In the genomic region with DNA sequence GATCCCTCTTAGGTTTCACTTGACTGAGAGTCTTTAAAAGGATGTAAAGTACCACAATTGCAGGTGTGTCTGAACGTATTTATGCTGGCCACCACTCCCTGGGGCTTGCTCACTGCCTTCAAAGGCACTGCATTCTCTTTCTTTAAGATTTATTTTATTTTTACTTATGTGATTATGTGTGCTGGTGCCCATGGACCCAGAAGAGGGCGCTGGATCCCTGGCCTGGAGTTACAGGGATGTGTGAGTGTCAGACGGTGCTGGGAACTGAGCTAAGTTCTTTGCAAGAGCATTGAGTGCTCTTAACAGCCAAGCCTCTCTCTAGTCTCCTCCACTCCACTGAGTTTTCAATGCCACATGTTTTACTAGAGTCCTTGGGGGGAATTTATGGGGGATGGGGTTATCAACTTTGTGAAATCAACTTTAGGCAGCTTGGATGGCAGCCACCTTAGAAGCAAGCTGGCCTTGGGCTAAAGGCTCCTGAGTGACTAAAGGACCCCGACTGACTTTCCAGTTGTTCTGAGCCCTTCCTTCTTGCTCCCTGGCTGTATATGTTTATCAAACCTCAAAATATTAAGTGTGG, we compare ENCODE assay signal across 8 mouse cellular contexts.
DNase-seq lines count a peak whose midpoint lies in the region; ATAC-seq and TF ChIP-seq lines count a peak whose summit lies in the region.
"Had no signal": no experiment of that assay in that cellular context is flagged by ENCODE, and none has a peak within 500 bp of the region (broad histone marks: within the 10 kb centered on the region; RNA-seq: fewer than 3 reads in every experiment).

No protein-coding gene starts in this region.

- no peaks in the 10 kb centered on the region for H3K79me2 ChIP-seq in liver, adult 2 months (ENCODE audit: control insufficient read depth, insufficient read depth, low read length)
- H3K79me2 ChIP-seq in MEL (ENCODE audit: control insufficient read depth, insufficient read depth, low read length, poor library complexity), result no peaks in the 10 kb centered on the region

- H3K27me3 ChIP-seq in liver, adult 2 months (ENCODE audit: control insufficient read depth, insufficient read depth, low read length), result no peaks in the 10 kb centered on the region
- no peaks in the 10 kb centered on the region for H3K27me3 ChIP-seq in liver, embryonic 11.5 days (replicated peaks; ENCODE audit: control insufficient read depth, insufficient read depth, low read length)
- H3K27me3 ChIP-seq in E14TG2a.4 (ENCODE audit: insufficient read depth, low read length) (peaks cover 27% of the 10 kb centered on the region), MEL (ENCODE audit: control insufficient read depth in 1 of 2, insufficient read depth in 2 of 2, low read length in 2 of 2) (no peaks in the 10 kb centered on the region)
- H3K27me3 ChIP-seq in limb, embryonic 13.5 days, result no peaks in the 10 kb centered on the region
- no peaks in the 10 kb centered on the region for H3K27me3 ChIP-seq in hindbrain, embryonic 12.5 days

- no peak overlapping the region for H3K4me2 ChIP-seq in liver, embryonic 11.5 days
- peak overlapping the region; percentile 21; the same call in 1 of the 2 replicates for H3K4me2 ChIP-seq in limb, embryonic 13.5 days (replicated peaks)
- H3K4me2 ChIP-seq in hindbrain, embryonic 12.5 days (replicated peaks), result no peak overlapping the region

- H3K9me3 ChIP-seq in liver, embryonic 11.5 days (ENCODE audit: control insufficient read depth, low read length), result peaks cover 7% of the 10 kb centered on the region
- H3K9me3 ChIP-seq in E14TG2a.4 (ENCODE audit: low read length) (peaks cover 23% of the 10 kb centered on the region), MEL (replicated peaks; ENCODE audit: insufficient read depth, low read length) (no peaks in the 10 kb centered on the region)
- peaks cover 8% of the 10 kb centered on the region for H3K9me3 ChIP-seq in limb, embryonic 13.5 days
- H3K9me3 ChIP-seq in hindbrain, embryonic 12.5 days (replicated peaks), result peaks cover 2% of the 10 kb centered on the region; the same call in 1 of the 2 replicates

- TF ChIP-seq EP300 in MEL (IDR thresholded peaks at IDR 0.05; ENCODE audit: low read depth in 1 of 2, low read length in 2 of 2), result no peak; a peak in 1 of 4 replicates

- H3K27ac ChIP-seq in liver, adult 2 months (replicated peaks; ENCODE audit: insufficient read depth, low read depth, low read length), result no peak overlapping the region
- no peak overlapping the region for H3K27ac ChIP-seq in liver, embryonic 11.5 days (ENCODE audit: low read depth, low read length)
- H3K27ac ChIP-seq in MEL (ENCODE audit: control insufficient read depth, low read depth, low read length), result peak overlapping the region; percentile 63
- no peak overlapping the region for H3K27ac ChIP-seq in limb, embryonic 13.5 days
- H3K27ac ChIP-seq in hindbrain, embryonic 12.5 days, result no peak overlapping the region
- H3K27ac ChIP-seq: hindbrain, embryonic 10.5 days had no signal

- H3K4me1 ChIP-seq in liver, adult 2 months (ENCODE audit: control insufficient read depth, insufficient read depth, low read length), result no peaks in the 10 kb centered on the region; the same call in 1 of the 2 replicates
- H3K4me1 ChIP-seq in liver, embryonic 11.5 days (replicated peaks; ENCODE audit: control insufficient read depth, insufficient read depth, low read length), result peaks cover 13% of the 10 kb centered on the region
- H3K4me1 ChIP-seq in E14TG2a.4 (replicated peaks; ENCODE audit: low read depth, low read length) (peaks cover 66% of the 10 kb centered on the region), MEL (ENCODE audit: control insufficient read depth in 1 of 2, insufficient read depth in 2 of 2, low read length in 2 of 2) (peaks cover 8 to 21% of the 10 kb centered on the region in 2 experiments; a peak in 3 of 4 replicates)
- peaks cover 50% of the 10 kb centered on the region for H3K4me1 ChIP-seq in limb, embryonic 13.5 days
- peaks cover 20% of the 10 kb centered on the region for H3K4me1 ChIP-seq in hindbrain, embryonic 12.5 days

- 80% methylated on average over 4 of the region's 4 CpGs for WGBS in liver, adult 2 months
- 51% methylated on average over 4 of the region's 4 CpGs for whole genome bisulfite sequencing in liver, embryonic 11.5 days
- 57% methylated on average over 4 of the region's 4 CpGs for WGBS in limb, embryonic 13.5 days
- WGBS in hindbrain, embryonic 12.5 days, result 64% methylated on average over 4 of the region's 4 CpGs

- peak; percentile 20 for TF ChIP-seq RAD21 in MEL (IDR thresholded peaks at IDR 0.05; ENCODE audit: low read depth, low read length)

- no peak overlapping the region for H3K9ac ChIP-seq in liver, adult 2 months (ENCODE audit: low read depth, low read length)
- no peak overlapping the region for H3K9ac ChIP-seq in liver, embryonic 11.5 days (ENCODE audit: low read depth, low read length)
- H3K9ac ChIP-seq in MEL (ENCODE audit: control insufficient read depth, low read depth, low read length, poor library complexity, severe bottlenecking), result peak overlapping the region; percentile 48
- no peak overlapping the region for H3K9ac ChIP-seq in limb, embryonic 13.5 days
- H3K9ac ChIP-seq in hindbrain, embryonic 12.5 days, result no peak overlapping the region

- TF ChIP-seq POLR2A in liver, adult 2 months (IDR thresholded peaks at IDR 0.05; ENCODE audit: extremely low read depth, insufficient read depth, low read length), result no peak
- TF ChIP-seq POLR2A in MEL (IDR thresholded peaks at IDR 0.05; ENCODE audit: control insufficient read depth in 1 of 2, insufficient read depth in 1 of 2, low read depth in 1 of 2, low read length in 2 of 2, poor library complexity in 1 of 2), result 0 out of 4 replicates have a peak, but pooled peaks of 1 of the 2 experiments have one; percentile 4

- no peak for ATAC-seq in liver, embryonic 11.5 days (replicated peaks; ENCODE audit: low FRiP score)
- no peak for ATAC-seq in limb, embryonic 13.5 days (ENCODE audit: low FRiP score, low read depth)
- ATAC-seq in hindbrain, embryonic 12.5 days (ENCODE audit: low FRiP score), result no peak

- DNase-seq in liver, adult 2 months (ENCODE audit: extremely low read depth, low read depth, low spot score), result no peak
- no peak for DNase-seq in liver, embryonic 11.5 days (ENCODE audit: low spot score)
- peak; percentile 78 for DNase-seq in MEL (ENCODE audit: low read depth, low spot score)
- DNase-seq in right cerebral cortex, adult 18-20 months, result no peak

- 0 out of 2 replicates have a peak, but pooled peaks have one; percentile 38 for TF ChIP-seq CTCF in liver, adult 2 months (IDR thresholded peaks at IDR 0.05; ENCODE audit: low read depth, low read length)
- TF ChIP-seq CTCF in E14TG2a.4 (conservative IDR thresholded peaks at IDR 0.05; ENCODE audit: low read length) (peak; percentile 22), MEL (IDR thresholded peaks at IDR 0.05 in 2 of 3, conservative IDR thresholded peaks at IDR 0.05 in 1 of 3; ENCODE audit: control insufficient read depth in 1 of 3, insufficient read depth in 1 of 3, low read depth in 2 of 3, low read length in 3 of 3, poor library complexity in 1 of 3, severe bottlenecking in 1 of 3) (peak; percentile 35 to 59 (median 46); a peak in 5 of 6 replicates)

- H3K4me3 ChIP-seq in liver, adult 2 months (ENCODE audit: insufficient read depth, low read depth, low read length), result no peak overlapping the region
- H3K4me3 ChIP-seq in liver, embryonic 11.5 days (ENCODE audit: low read depth, low read length), result no peak overlapping the region
- H3K4me3 ChIP-seq in E14TG2a.4 (replicated peaks; ENCODE audit: low read length) (no peak overlapping the region), MEL (ENCODE audit: control insufficient read depth in 1 of 2, insufficient read depth in 1 of 2, low read depth in 2 of 2, low read length in 2 of 2) (peak overlapping the region; percentile 41 to 60)
- no peak overlapping the region for H3K4me3 ChIP-seq in limb, embryonic 13.5 days
- H3K4me3 ChIP-seq in hindbrain, embryonic 12.5 days, result no peak overlapping the region
- H3K4me3 ChIP-seq: hindbrain, embryonic 10.5 days had no signal

- no peaks in the 10 kb centered on the region for H3K36me3 ChIP-seq in liver, adult 2 months (ENCODE audit: control insufficient read depth, insufficient read depth, low read length)
- H3K36me3 ChIP-seq in liver, embryonic 11.5 days (ENCODE audit: control insufficient read depth, insufficient read depth, low read length), result no peaks in the 10 kb centered on the region
- H3K36me3 ChIP-seq in E14TG2a.4 (ENCODE audit: insufficient read depth, low read length) (no peaks in the 10 kb centered on the region), MEL (ENCODE audit: control insufficient read depth in 1 of 2, insufficient read depth in 2 of 2, low read length in 2 of 2) (peaks cover 0 to 10% of the 10 kb centered on the region in 2 experiments; a peak in 2 of 4 replicates)
- H3K36me3 ChIP-seq in limb, embryonic 13.5 days, result no peaks in the 10 kb centered on the region
- H3K36me3 ChIP-seq in hindbrain, embryonic 12.5 days, result no peaks in the 10 kb centered on the region
- H3K36me3 ChIP-seq: hindbrain, embryonic 10.5 days had no signal

TF ChIP-seq in MEL, 35 proteins besides CTCF, POLR2A, EP300 and RAD21:
- peak; percentile 21 for TF ChIP-seq SMC3 (IDR thresholded peaks at IDR 0.05; ENCODE audit: low read depth, low read length)
- no peak for TF ChIP-seq RCOR1 (IDR thresholded peaks at IDR 0.05; ENCODE audit: low read depth, low read length)
- TF ChIP-seq SIN3A (IDR thresholded peaks at IDR 0.05; ENCODE audit: low read length), result no peak; the same call in 1 of the 2 replicates
- TF ChIP-seq MAX (IDR thresholded peaks at IDR 0.05; ENCODE audit: low read length), result no peak
- TF ChIP-seq MAFK (IDR thresholded peaks at IDR 0.05; ENCODE audit: borderline replicate concordance, low read depth, low read length), result no peak
- no peak for TF ChIP-seq ZNF384 (IDR thresholded peaks at IDR 0.05; ENCODE audit: low read depth, low read length)
- no peak for TF ChIP-seq ETS1 (IDR thresholded peaks at IDR 0.05; ENCODE audit: low read depth, low read length)
- TF ChIP-seq BHLHE40 (IDR thresholded peaks at IDR 0.05; ENCODE audit: borderline replicate concordance, low read depth, low read length), result no peak
- TF ChIP-seq NELFE (IDR thresholded peaks at IDR 0.05; ENCODE audit: low read depth, low read length), result peak; percentile 14; the same call in 1 of the 2 replicates

Comparison
In these comparisons a context has a peak if more than half of its experiments do, and no peak if none do; other contexts are left out.
1. H3K4me3 ChIP-seq: peak in MEL (2 of 2); none in liver, adult 2 months (single experiment), liver, embryonic 11.5 days (single experiment), E14TG2a.4 (single experiment), limb, embryonic 13.5 days (single experiment) and hindbrain, embryonic 12.5 days (single experiment).
2. Peak in every context shown above with its lines, with median percentiles within 50 percentile points of each other: CTCF ChIP-seq.